Mouse (Mus musculus) bone marrow macrophage, adult 2 months (primary cell): ENCODE data around the gene Gm21310. TPM values are rescaled to one million over a fixed set of nuclear protein-coding genes. Genes with fewer than 3 reads are reported as not detected.
"Not testable (repeated sequence)": the region's sequence is repeated elsewhere in the genome, so short reads cannot be mapped to it uniquely, and the experiment has no call there.

ENCODE experiments used
- H3K27ac ChIP-seq: 2 replicates; pipeline ENCODE4 v1.5.1; 2012; ENCODE audit warnings: low read depth, low read length; ENCODE audit not compliant: insufficient read depth
- H3K4me1 ChIP-seq: 2 replicates; pipeline ENCODE4 v1.6.1; 2012; ENCODE audit warnings: low read length; ENCODE audit not compliant: control insufficient read depth, insufficient read depth
- H3K4me3 ChIP-seq: 2 replicates; pipeline ENCODE4 v1.5.1; 2012; ENCODE audit warnings: mild to moderate bottlenecking, low read length, moderate library complexity; ENCODE audit not compliant: insufficient read depth
- polyA plus RNA-seq: library from polyadenylated mRNA; stranded (reverse); fragments of >200 nt; gene quantifications from 2 replicates; pipeline ENCODE4 v1.2.4, GENCODE M21; 2012; ENCODE audit not compliant: missing spikeins, insufficient read depth, insufficient read length

The Gm21310 gene
- not detected in 2 replicates for polyA plus RNA-seq

DNA sequence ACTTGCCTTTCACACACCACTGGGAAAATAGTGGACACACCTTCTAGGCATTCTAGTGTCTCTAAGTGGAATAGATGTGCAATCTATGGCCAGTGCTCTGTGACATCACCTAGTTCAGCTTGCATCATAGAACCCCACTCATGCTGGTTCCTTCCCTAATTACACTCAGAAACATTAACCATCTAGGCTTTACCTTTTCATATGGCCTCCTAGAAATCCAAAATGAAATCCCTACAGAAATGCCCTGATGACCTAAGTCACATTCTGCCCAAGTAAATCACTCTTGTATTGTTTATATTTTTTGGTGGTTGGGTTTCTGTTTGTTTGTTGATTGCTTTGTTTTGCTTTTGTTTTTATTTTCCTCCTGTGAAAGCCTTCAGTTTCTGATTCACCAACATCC, at the start of gene Gm21310:
TSS of gene Gm21310 (minus strand) at position 101 of the 400 bp plus-strand sequence.
- H3K27ac ChIP-seq, H3K4me1 ChIP-seq: not testable (repeated sequence)

More for the DNA sequence above, at the start of gene Gm21310:
- not testable (repeated sequence) for H3K4me3 ChIP-seq

Other genes with a start within 250 kb of the Gm21310 start
- not detected in 2 replicates for gene Gm20834, start 177.4 kb upstream of the Gm21310 start, polyA plus RNA-seq